Comparison of ENCODE assay signal across 16 mouse cellular contexts in genomic region chr5:139809397-139809796, GRCm38 (mm10). TPM values are rescaled to one million over a fixed set of nuclear protein-coding genes. Genes with fewer than 3 reads are reported as not detected.
DNase-seq lines count a peak whose midpoint lies in the region; ATAC-seq lines count a peak whose summit lies in the region.
"Had no signal": no experiment of that assay in that cellular context is flagged by ENCODE, and none has a peak within 500 bp of the region (broad histone marks: within the 10 kb centered on the region; RNA-seq: fewer than 3 reads in every experiment).

No protein-coding gene starts in this region.

- H3K4me2 ChIP-seq in heart, embryonic 11.5 days, result no peak overlapping the region

- peaks cover 18% of the 10 kb centered on the region for H3K27me3 ChIP-seq in heart, embryonic 11.5 days (ENCODE audit: control insufficient read depth, insufficient read depth, low read length)

- H3K4me3 ChIP-seq in heart, embryonic 11.5 days (ENCODE audit: low read depth, low read length), result no peak overlapping the region

- no peak overlapping the region for H3K27ac ChIP-seq in heart, embryonic 11.5 days (ENCODE audit: low read depth, low read length)

- H3K9me3 ChIP-seq in heart, embryonic 11.5 days (replicated peaks; ENCODE audit: control insufficient read depth, low read length), result no peaks in the 10 kb centered on the region

- peaks cover 19% of the 10 kb centered on the region for H3K4me1 ChIP-seq in heart, embryonic 11.5 days (ENCODE audit: control insufficient read depth, insufficient read depth, low read length)

- intact Hi-C loops in left cerebral cortex, postnatal 4 days (cut with DNase I), result no loop called here

- 49% methylated on average over 4 of the region's 4 CpGs for WGBS in heart, embryonic 11.5 days (ENCODE audit: insufficient replicate concordance)

- no peak overlapping the region for H3K9ac ChIP-seq in heart, embryonic 11.5 days (ENCODE audit: low read depth, low read length)

- peak; percentile 6 for DNase-seq in heart, postnatal 4 days
- peak; percentile 32 for DNase-seq in thymus, postnatal 0 days (ENCODE audit: low spot score)
- no peak for DNase-seq in thymus, postnatal 14 days
- DNase-seq in testis, postnatal 10 days (ENCODE audit: low spot score), result peak; percentile 73
- DNase-seq in left cerebral cortex, postnatal 4 days, result no peak
- no peak for DNase-seq in right cerebral cortex, postnatal 10 days (ENCODE audit: low spot score in 2 of 2)
- DNase-seq: cerebellum, adult 18-20 months had no signal

- no peak for ATAC-seq in heart, embryonic 11.5 days (replicated peaks; ENCODE audit: insufficient number of reproducible peaks, low FRiP score, low TSS enrichment)
- 0 out of 2 replicates have a peak, but pooled peaks have one; percentile 23 for ATAC-seq in granulocyte monocyte progenitor cell, adult 5-6 weeks (replicated peaks; ENCODE audit: poor library complexity, severe bottlenecking)
- ATAC-seq: CD4-positive, CD25-positive, alpha-beta regulatory T cell, adult 4 months; intestine, embryonic 16.5 days had no signal

- H3K36me3 ChIP-seq in heart, embryonic 11.5 days (ENCODE audit: control insufficient read depth, insufficient read depth, low read length), result no peaks in the 10 kb centered on the region

RNA-seq across cellular contexts. Expression of gene Tmem184a, which starts 10.3 kb away (rescaled TPM):
- total RNA-seq in heart, postnatal 4 days (2021), result under 1 TPM; 0.07 to 0.14 TPM
- 2.6 and 3.0 TPM in 2 replicates for polyA plus RNA-seq in heart, embryonic 11.5 days (2014; fragmentation: Nextera tagmentation; extraction: Ambion mirVana)
- 1.6 and 2.0 TPM in 2 replicates for polyA plus RNA-seq in thymus, postnatal 0 days (2015; fragmentation: Nextera tagmentation; extraction: Ambion mirVana)
- not detected in 2 replicates for total RNA-seq in granulocyte monocyte progenitor cell, adult 5-6 weeks (2014; fragmentation: Nextera tagmentation)
- total RNA-seq in granulocyte monocyte progenitor cell, adult 5-6 weeks (2017), result 0.04 TPM in 1 of 2 replicates, not detected in the other
- under 1 TPM; 0.08 to 0.54 TPM for total RNA-seq in left cerebral cortex, postnatal 4 days (2021)

RNA-seq across cellular contexts. Expression of gene Gm26938, which starts 16.8 kb away (rescaled TPM):
- total RNA-seq in heart, postnatal 4 days (2021), result not detected
- not detected in 2 replicates for polyA plus RNA-seq in heart, embryonic 11.5 days (2014; fragmentation: Nextera tagmentation; extraction: Ambion mirVana)
- not detected in 2 replicates for polyA plus RNA-seq in thymus, postnatal 0 days (2015; fragmentation: Nextera tagmentation; extraction: Ambion mirVana)
- total RNA-seq in granulocyte monocyte progenitor cell, adult 5-6 weeks (2014; fragmentation: Nextera tagmentation), result not detected in 2 replicates
- not detected in 2 replicates for total RNA-seq in granulocyte monocyte progenitor cell, adult 5-6 weeks (2017)
- total RNA-seq in left cerebral cortex, postnatal 4 days (2021), result not detected
- total RNA-seq: adrenal gland, adult 18-20 months; left cerebral cortex, adult 18-20 months; monocyte, adult 5-6 weeks had no signal
- polyA plus RNA-seq: CD4-positive, CD25-positive, alpha-beta regulatory T cell, adult 4 months; heart, embryonic 14.5 days; intestine, embryonic 16.5 days; lung, embryonic 16.5 days had no signal

RNA-seq across cellular contexts. Expression of gene Psmg3, which starts 17.3 kb away (rescaled TPM):
- 10 to 100 TPM; 12.2 to 15.2 TPM for total RNA-seq in heart, postnatal 4 days (2021)
- polyA plus RNA-seq in heart, embryonic 11.5 days (2014; fragmentation: Nextera tagmentation; extraction: Ambion mirVana), result 49.6 and 50.1 TPM in 2 replicates
- polyA plus RNA-seq in thymus, postnatal 0 days (2015; fragmentation: Nextera tagmentation; extraction: Ambion mirVana), result 91.9 and 93.8 TPM in 2 replicates
- total RNA-seq in granulocyte monocyte progenitor cell, adult 5-6 weeks (2014; fragmentation: Nextera tagmentation), result 79.1 and 83.9 TPM in 2 replicates
- 25.7 and 30.3 TPM in 2 replicates for total RNA-seq in granulocyte monocyte progenitor cell, adult 5-6 weeks (2017)
- total RNA-seq in left cerebral cortex, postnatal 4 days (2021), result 10 to 100 TPM; 26.0 to 27.4 TPM

RNA-seq across cellular contexts. Expression of gene Mafk, which starts 18.1 kb away (rescaled TPM):
- total RNA-seq in heart, postnatal 4 days (2021), result 10 to 100 TPM; 28.1 to 29.1 TPM
- polyA plus RNA-seq in heart, embryonic 11.5 days (2014; fragmentation: Nextera tagmentation; extraction: Ambion mirVana), result 13.5 and 19.1 TPM in 2 replicates
- 39.4 and 40.8 TPM in 2 replicates for polyA plus RNA-seq in thymus, postnatal 0 days (2015; fragmentation: Nextera tagmentation; extraction: Ambion mirVana)
- 12.1 and 18.5 TPM in 2 replicates for total RNA-seq in granulocyte monocyte progenitor cell, adult 5-6 weeks (2014; fragmentation: Nextera tagmentation)
- total RNA-seq in granulocyte monocyte progenitor cell, adult 5-6 weeks (2017), result 18.5 and 23.0 TPM in 2 replicates
- 10 to 100 TPM in 1 of 2 experiments, 1 to 10 TPM in 1; 8.4 to 11.1 TPM for total RNA-seq in left cerebral cortex, postnatal 4 days (2021)

RNA-seq across cellular contexts. Expression of gene Ints1, which starts 33.9 kb away (rescaled TPM):
- 10 to 100 TPM; 50.6 to 54.8 TPM for total RNA-seq in heart, postnatal 4 days (2021)
- 21.4 and 26.4 TPM in 2 replicates for polyA plus RNA-seq in heart, embryonic 11.5 days (2014; fragmentation: Nextera tagmentation; extraction: Ambion mirVana)
- polyA plus RNA-seq in thymus, postnatal 0 days (2015; fragmentation: Nextera tagmentation; extraction: Ambion mirVana), result 26.8 and 28.9 TPM in 2 replicates
- total RNA-seq in granulocyte monocyte progenitor cell, adult 5-6 weeks (2014; fragmentation: Nextera tagmentation), result 85.9 and 93.1 TPM in 2 replicates
- total RNA-seq in granulocyte monocyte progenitor cell, adult 5-6 weeks (2017), result 46.7 and 53.4 TPM in 2 replicates
- total RNA-seq in left cerebral cortex, postnatal 4 days (2021), result 100 to 1,000 TPM in 1 of 2 experiments, 10 to 100 TPM in 1; 93.1 to 108 TPM

Comparison
In these comparisons a context has a peak if more than half of its experiments do, and no peak if none do; other contexts are left out.
1. DNase-seq: peak in heart, postnatal 4 days (single experiment), thymus, postnatal 0 days (single experiment) and testis, postnatal 10 days (single experiment); none in thymus, postnatal 14 days (single experiment), left cerebral cortex, postnatal 4 days (single experiment) and right cerebral cortex, postnatal 10 days (0 of 2).